Mouse (Mus musculus) c-Kit-positive CD71-negative TER-119-negative erythroid progenitor cells, embryonic 14.5 days (primary cell): Measurements from ENCODE around the gene Stat5a.

ENCODE experiments used
- DNase-seq: peaks from one replicate; pipeline ENCODE4 v3.0.0-alpha.2; 2013; ENCODE audit warnings: low read depth

Stat5a gene

DNA sequence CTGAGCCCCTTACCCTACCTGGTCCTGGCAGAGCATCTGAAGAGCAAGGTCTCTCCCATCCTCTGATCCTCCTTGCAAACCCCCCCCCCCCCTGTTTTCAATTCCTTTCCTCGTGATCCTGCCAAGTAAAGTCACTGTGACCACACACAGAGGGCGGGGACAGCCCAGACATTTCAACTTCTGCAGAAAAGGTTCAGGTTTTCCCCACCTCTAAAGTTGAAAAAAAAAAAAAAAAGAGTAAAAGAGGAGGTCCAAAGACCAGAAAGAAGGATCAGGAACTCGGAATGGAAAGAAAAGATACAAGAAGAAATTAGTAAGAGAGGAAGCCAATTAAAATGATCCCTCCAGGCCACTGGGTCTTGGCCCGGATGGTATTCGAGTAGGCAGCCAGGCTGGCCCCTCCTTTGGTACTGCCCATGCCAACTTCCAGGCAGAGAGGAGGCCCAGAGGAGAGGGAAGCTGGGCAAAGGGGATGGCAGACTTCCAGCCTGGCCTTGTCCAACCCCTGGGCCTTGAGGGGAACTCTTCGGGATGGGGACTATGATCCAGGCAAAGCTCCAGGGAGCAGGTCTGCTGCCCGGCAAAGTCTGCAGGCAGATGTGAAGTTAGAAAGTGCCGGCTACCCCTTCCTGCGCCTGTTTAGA is at the start of gene Stat5a:
TSS of gene Stat5a (plus strand) at position 417 of the 644 bp plus-strand sequence.
- DNase-seq, result no peak

DNA sequence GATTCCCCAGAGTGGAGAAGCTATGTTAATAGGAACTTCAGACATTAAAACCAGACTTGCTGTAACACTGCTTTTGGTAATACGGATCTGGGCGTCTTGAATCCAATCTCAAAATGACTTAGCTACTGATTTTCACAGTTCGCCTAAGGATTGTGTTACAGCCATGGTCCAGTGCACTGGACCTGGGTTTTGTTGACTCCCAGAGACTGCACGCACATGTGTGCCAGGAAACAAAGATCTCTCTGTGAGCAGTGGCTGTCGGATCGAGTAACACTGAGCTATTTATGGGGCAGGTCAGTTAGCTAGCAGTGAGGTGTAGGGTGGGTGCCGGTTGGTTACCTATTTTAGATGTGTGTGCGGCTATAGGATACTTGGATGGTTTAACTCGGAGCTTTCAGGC is 48.6 kb upstream of the Stat5a start:
- DNase-seq, result no peak

DNA sequence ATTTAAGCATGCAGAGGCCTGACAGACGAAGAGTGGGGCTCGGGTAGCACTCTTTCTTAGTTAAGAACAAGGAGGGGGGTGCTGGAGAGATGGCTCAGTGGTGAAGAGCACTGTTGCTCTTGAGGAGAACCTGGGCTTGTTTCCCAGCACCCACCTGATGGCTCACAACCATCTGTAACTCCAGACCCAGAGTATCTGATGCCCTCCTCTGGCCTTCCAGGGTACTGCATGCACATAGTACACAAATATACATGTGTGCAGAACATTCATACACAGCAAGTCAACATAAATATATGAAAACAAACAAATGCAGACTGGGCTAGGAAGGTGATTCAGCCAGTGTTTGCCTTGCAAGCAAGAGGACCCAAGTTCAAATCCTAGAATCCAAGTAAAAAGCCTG is 48.0 kb upstream of the Stat5a start:
- no peak for DNase-seq

DNA sequence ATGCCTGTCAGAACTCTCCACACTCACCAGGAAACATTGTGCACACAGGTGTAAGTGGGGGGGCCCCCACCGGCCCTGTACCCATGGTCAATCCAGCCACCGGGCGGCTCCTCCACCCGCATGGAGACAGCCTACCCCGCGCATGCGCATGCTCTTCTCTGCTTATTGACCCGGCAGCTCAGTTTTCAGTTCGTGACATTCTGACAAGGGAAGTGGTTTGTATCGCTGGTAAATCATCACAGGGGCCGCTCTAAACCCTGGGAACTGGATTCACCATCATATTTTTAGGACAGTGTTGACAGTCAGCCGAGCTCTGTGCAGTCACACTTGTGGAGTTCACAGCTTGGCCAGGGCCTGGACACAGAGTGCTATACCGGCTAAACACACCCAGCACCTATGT is 44.7 kb upstream of the Stat5a start:
- peak; percentile 82 for DNase-seq

DNA sequence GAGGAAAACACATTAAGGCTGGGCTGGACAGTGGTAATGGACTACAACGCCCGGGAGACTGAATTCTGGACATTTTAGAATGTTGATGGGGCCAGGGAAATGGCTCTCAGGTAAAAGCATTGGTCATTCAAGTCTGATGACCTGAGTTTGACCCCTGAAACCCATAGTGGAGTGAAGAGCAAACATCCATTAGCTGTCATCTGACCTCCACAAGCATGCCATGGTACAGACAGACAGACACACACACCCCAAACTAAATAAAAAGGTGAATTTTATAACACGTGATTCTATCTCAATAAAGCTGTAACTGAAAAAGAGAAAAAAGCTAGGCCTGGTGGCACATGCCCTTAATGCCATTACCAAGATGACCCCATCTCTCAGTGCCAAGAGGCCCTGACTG is 42.8 kb upstream of the Stat5a start:
- DNase-seq, result no peak

DNA sequence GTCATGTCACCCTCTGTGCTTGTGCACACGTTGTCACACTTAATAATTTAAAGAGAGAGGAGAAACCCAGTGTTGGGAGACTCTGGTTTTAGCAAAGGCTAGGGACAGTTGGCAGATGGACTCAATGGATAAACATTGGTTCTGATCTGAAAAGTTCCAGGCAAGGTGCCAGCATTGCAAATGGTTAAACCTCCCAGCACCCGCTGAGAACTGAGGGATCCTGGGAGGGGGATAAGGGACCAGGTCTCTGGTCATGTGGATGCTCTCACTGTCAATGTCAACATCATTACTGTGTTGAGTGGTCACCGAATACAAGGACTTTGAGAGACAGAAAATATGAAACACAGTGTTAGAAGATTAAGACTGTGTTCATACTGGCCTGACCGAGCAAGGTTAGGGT is 42.4 kb upstream of the Stat5a start:
- DNase-seq, result no peak

DNA sequence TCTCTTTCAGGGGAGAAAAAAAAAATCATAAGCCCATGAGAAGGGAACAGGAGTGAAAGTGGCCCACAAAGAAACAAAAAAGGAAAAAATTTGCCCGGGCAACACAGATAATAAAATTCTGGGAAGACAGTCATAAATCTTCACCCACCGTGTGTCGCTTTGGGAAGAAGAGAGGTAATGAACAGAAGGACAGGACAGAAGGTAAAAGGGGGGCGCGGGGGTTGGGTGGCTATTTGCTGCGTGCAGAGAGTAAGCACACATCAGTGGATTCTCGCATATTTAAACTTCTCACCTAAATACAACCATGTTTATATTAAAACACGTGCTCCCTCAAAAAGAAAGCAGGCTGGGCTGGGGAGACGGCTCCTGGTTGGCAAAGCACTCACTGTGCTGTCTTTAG is 41.8 kb upstream of the Stat5a start:
- DNase-seq, result no peak

DNA sequence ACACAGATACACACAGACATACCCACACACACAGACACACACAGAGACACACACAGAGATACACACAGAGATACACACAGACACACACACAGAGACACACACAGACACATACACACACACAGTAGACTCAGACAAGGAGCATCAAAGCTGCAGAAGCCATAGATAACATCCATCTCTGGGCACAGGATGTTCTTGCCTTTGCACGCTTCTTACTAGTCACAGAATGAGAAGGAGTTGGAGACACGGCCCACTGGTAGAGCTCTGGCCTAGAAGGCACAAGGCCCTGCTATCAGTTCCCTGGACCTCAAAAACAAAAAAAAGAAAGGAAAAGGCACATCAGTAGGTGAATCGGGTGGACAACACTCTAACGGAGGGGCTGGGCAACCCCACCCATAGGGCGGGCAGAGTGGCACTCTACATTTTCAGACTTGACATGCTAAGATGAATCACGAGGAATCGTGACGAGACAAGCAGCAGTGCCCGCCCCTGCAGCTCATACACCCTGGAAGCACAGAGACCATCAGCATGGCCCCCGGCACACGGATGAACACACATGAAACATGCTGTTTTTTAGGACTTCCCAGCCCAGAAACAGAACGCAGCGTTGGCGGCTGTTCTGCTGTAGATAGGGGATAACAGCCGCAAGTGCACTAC is 40.7 kb upstream of the Stat5a start:
- DNase-seq, result no peak

DNA sequence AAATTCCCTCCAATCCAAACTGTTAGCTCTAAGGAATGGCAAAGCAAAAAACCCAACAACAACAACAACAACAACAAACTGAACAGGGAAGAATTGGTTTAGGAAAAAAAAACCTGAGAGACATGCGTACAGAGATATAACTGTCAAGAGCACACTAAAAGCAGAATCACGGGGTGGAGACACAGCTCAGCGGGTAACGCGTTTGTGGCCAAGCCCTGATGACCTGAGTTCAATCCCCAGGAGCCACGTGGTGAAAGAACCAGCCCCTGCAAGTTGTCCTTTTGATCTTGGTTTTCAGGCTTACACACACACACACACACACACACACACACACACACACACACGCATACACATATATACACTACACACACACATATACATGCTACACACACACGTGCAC is 40.1 kb upstream of the Stat5a start:
- no peak for DNase-seq

DNA sequence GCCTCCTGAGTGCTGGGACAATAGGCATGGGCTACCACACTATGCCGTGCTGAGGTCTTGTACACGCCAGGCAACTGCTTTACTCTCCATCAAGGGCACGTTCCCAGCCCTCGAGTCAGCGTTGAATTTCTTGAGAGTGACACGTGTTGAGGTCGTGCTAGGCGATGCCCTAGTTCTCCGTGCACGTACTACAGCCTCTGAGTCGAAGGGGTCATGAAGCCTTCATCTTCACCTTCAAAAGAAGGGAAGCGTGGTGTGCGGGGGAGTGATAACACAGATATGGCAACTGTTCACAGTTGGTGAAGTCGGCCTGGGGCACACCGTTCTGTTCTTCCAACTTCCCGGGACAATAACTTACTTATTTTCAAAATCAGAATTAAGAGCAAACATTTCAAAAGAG is 39.5 kb upstream of the Stat5a start:
- DNase-seq, result no peak

DNA sequence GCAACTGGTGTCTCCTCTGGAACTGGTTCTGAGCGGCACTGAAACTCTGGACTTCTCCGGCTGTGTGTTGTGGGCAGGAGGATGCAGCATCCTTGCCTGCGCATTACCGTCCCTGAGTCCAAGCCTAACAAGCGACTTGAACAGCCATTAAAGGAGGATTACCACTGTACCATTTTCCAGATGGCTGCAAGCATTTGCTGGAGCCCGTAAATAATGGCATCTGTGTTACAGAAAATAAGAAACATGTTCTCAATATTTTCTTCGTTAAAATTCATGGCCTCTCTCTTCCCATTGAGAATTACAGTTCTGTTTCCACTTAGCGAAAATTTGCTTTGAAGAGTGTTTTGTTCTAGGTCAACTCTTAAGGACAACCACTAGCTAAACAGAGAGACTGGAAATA is 39.1 kb upstream of the Stat5a start:
- DNase-seq, result no peak

DNA sequence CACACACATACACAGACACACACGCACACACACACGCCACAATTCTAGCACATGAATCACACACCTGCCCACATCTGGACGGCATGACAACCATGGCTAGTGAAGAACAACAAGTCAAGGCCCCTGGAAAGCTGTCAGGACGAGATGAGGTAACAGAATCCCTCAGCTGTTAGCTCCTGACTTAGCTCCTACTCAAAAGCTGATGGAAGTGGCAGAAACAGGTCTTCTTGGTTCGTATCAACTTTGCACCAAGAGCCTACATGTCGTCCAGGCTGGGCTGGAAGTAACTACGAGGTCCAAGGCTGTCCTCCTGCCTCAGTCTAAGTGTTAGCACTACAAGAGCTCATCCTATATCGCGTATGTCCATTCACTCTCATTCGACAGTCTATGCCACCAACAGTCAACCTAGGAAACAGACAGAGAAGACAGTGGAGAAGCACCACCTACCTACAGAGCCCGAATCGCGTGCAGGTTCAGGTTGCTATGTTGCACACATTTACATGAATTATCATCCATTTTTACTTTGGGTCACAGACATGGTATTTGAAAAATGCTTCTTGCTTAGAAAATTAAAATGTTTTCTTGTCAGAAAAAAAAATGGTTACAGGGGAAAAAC is 37.4 kb upstream of the Stat5a start:
- DNase-seq, result no peak

DNA sequence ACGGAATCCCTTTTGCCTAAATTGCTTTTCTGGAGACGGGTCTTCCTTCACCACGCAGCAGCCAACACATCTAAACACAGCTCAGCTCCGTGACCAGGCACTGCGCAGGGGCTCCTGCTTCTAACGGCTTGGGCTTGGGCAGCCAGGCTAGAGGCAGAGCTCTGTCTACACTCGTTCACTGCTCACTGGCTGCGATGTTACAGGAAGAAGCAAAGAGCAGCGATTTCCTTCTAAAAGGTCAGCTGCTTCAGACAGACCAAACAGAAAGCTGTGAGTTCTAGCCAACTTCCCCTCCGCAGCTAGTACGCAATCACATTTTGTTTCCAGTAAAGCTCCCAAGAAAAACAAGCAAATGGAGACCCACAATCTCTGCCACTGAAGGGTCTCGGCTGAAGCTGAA is 36.8 kb upstream of the Stat5a start:
- no peak for DNase-seq

DNA sequence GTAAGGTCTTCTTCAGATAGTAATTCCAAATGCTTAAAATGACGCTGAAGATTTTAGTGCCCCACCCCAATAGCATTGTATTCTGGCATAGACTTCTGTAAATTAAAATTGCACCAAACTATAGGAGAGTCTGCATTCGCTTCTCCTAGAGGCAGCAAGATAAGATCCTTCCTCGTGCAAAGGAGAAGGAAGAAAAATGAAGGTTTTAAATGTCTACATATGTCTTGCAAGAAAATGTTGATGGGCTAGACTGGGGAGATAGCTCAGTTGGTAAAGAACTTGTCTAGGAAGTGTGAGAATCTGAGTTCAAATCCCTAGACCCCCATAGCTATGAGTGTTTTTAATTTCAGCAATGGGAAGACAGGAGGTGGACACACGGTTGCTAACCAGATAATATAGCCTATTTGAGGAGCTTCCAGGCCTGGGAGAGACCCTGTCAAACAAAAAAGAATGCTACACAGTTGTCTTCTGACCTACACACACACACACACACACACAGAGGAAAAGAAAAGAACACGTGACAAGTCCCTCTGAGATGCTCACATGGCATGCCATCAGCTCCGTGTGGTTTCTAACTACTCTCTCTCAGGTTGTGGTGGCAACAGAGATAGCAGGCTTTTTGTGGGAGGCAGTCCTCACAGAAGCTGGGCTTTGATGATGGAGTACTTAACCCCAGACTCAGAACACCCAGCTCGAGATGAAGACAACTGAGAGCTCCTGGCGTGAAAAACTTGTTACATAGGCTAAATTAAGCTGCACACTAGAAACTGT is 35.4 kb upstream of the Stat5a start:
- no peak for DNase-seq

DNA sequence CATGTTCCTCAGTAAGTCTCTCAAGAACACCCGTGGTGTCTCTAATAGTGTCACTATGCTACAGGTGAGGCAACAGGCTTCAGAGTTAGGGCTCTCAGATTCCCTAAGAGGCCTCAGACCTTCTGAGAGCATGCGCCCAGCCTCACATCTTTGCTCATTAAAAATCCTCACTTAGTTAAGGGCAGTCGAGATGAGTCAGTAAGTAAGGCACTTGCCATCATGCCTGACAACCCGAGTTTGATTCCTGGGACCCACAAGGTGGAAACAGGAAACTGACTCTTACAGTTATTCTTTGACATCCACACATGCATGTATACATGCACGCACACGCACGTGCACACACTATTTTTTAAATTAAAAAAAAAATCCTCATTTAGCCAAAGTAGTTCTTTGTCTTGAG is 34.7 kb upstream of the Stat5a start:
- no peak for DNase-seq

DNA sequence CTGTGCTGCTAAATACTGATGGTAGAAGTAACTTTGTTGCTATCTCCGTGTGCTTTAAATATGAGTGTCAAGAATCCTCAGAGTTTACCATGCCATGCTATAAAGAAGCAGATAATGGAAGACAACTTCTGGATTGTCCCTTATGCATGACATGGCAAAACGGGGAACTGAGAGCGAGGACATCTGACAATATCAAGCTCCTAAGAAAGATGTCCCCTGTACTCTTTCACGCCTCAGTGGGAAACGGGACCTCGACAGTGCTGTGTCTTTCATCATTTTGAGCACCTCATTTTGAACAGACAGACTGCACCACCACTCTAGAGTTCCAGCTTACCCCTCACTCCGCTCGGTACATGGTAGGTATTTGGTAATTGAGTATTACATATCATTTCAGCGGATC is 33.7 kb upstream of the Stat5a start:
- no peak for DNase-seq

DNA sequence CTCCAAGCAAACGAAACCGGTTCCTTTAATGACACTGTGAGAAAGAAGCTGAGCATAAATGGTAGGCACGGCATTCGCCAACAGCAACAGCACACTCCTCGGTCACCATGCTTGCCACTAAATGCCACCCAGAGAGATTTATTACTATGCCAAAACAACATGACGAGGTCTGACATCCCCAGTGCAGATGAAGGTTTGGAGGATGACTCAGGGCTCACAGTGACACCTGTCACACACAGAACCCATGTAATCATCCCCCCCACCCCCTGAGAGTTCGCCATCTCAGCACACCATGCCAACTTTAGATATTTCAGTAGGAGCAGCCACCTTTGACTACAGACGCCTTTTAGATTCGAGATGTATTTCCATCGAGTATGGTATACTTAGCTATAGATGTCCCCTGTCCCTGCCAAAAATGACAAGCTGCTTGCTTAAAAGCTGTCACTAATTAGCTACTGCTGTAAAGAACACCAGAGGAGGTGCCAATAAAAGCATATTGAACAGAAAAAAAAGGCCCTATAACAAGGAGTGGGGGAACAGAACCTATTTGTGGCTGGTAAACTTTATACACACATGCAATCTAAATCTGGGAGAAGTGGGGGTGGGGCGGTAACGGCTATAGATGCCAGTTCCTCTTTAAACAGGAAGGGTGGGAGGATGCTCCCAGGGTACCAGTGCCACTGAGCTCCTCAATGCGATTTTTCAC is 32.8 kb upstream of the Stat5a start:
- no peak for DNase-seq

DNA sequence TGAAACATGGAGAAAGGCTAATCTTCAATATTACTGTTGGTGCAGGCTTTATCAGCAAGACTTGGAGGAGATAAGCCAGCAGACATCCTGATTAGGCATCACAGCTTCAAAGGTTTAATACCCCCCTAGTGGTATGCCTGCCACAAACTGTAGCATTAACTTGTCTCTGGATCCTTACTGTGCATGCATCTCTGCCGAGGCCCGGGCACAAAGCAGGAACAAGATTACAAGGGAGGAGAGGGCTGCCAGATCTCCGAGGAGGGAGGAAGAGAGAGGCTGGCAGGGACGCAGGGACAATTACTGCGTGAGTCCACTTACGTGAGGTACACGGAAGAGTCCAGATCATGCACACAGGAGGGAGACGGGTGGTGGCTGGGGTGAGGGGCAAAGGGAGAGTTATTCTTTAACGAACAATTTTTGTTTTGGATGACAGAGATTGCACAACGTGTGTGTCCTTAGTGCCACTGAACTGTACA is 30.4 kb upstream of the Stat5a start:
- no peak for DNase-seq

DNA sequence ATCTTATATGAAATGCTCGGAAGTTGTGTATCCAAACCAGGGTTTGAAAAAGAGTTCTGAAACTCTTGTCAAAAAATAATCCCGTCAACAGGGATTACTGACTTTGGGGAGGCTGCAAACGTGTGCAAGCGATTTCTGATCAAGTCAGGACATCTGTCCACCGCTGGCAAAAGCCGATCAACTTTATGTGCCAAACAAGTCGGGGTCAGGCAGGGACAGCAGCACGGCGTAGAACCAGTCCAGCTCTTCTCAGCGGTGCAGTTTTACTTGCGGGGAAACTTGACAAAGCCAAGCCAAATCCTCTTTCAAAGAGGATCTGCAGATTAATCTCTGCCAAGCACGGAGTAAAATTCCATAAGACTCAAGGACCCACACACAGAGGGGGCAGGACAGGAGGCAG is 29.5 kb upstream of the Stat5a start:
- DNase-seq, result no peak

DNA sequence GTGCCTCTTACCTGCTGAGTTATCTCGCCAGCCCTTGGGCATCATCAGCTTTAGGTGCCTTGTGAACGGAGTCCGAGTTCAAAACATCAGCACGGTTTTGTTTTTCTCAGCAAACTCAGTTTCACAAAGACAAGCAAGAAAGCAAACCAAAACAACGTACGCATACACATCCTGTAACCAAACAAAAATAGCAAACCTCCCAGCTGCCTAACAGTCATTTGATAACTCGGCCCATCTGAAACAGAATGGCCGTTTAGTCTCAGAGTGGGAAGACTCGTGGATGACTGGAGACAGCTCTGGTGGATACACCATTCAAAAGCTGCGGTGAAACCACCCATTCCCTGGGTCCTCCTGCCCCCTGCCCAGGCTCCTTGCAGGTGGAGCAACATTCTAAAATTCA is 27.8 kb upstream of the Stat5a start:
- DNase-seq, result no peak

DNA sequence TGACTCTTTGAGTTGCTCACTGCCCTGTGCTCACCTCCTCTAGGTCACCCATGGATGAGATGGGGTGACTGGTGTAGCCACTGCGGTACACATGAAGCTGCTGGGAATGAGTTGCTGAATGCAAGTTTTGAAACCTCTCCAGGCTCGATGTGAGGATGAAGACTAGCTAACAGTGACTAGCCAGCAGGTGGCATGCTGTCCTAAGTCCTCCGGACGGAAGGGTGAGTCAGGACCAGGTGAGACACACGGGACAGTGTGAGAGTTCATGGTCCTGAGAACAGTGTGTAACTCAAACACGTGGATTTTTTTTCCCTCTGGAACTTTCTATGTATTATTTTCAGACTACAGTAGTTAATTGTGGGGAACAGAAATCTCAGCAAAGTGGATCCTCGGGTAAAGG is 25.7 kb upstream of the Stat5a start:
- no peak for DNase-seq
